Mouse (Mus musculus) ES-Bruce4 (cell line): ENCODE results near the gene Serpinb6a. TPM values are rescaled to one million over a fixed set of nuclear protein-coding genes. Genes with fewer than 3 reads are reported as not detected.

Experiments used
- H3K27ac ChIP-seq: 2 replicates; pipeline ENCODE4 v1.5.1; 2012; ENCODE audit warnings: low read length, inconsistent platforms; ENCODE audit not compliant: insufficient read depth
- H3K27me3 ChIP-seq: 2 replicates; pipeline ENCODE4 v1.6.1; 2012; ENCODE audit warnings: mild to moderate bottlenecking, low read length, inconsistent platforms; ENCODE audit not compliant: control insufficient read depth, poor library complexity, insufficient read depth, severe bottlenecking
- H3K36me3 ChIP-seq: 2 replicates; pipeline ENCODE4 v1.6.1; 2012; ENCODE audit warnings: inconsistent platforms, mild to moderate bottlenecking, low read length, moderate library complexity; ENCODE audit not compliant: control insufficient read depth, poor library complexity, insufficient read depth, severe bottlenecking
- H3K4me1 ChIP-seq: one replicate; pipeline ENCODE4 v1.8.1; 2011; ENCODE audit warnings: low read length; ENCODE audit not compliant: control insufficient read depth, insufficient read depth
- H3K4me3 ChIP-seq: 2 replicates; pipeline ENCODE4 v1.5.1; 2011; ENCODE audit warnings: low read depth, mild to moderate bottlenecking, low read length
- H3K9ac ChIP-seq: 2 replicates; pipeline ENCODE4 v1.6.1; 2012; ENCODE audit warnings: low read depth, mild to moderate bottlenecking, inconsistent platforms; ENCODE audit not compliant: poor library complexity, severe bottlenecking
- H3K9me3 ChIP-seq: replicated peaks from 2 replicates; pipeline ENCODE4 v1.6.1; 2012; ENCODE audit warnings: mild to moderate bottlenecking, low read length, inconsistent platforms; ENCODE audit not compliant: control insufficient read depth, poor library complexity, insufficient read depth, severe bottlenecking
- CTCF ChIP-seq: IDR thresholded peaks from one replicate; pipeline ENCODE4 v1.8.1; 2011; ENCODE audit warnings: low read depth, low read length
- EP300 ChIP-seq: IDR thresholded peaks from 2 replicates; pipeline ENCODE4 v1.6.1; 2011; ENCODE audit warnings: low read depth, low read length; ENCODE audit not compliant: insufficient read depth
- POLR2A ChIP-seq: IDR thresholded peaks from one replicate; pipeline ENCODE4 v1.8.1; 2011; ENCODE audit warnings: low read length; ENCODE audit not compliant: insufficient read depth
- polyA plus RNA-seq: library from polyadenylated mRNA; stranded (reverse); fragments of >200 nt; gene quantifications from 2 replicates; pipeline ENCODE4 v1.2.4, GENCODE M21; 2011; ENCODE audit warnings: low read depth; ENCODE audit not compliant: missing spikeins, insufficient read depth, insufficient read length

Serpinb6a gene
- polyA plus RNA-seq, 1 experiment, result 128 TPM

DNA sequence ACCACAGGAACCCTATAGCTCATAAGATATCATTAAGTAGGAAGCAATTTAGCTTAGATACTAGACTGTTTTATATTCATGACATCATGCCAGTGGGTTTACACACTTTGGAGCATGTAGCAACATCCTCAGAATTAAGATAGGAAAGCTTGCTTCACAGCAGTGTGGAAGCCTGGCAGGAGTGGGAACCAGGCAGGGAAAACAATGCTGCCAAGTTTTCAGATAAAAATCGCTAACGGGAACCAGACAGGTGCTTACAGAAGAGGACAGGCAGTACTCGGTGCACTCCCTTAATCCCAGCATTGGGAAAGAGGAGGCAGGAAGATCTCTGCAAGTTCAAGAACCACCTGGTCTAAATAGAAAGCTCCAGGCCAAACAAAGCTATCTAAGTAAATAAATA is 95.8 kb downstream of the Serpinb6a start:
- no peaks in the 10 kb centered on the region for H3K4me1 ChIP-seq
- no peak overlapping the region for H3K9ac ChIP-seq
- TF ChIP-seq POLR2A (no peak), EP300 (no peak), CTCF (no peak)
- no peaks in the 10 kb centered on the region for H3K9me3 ChIP-seq
- no peaks in the 10 kb centered on the region for H3K27me3 ChIP-seq
- no peak overlapping the region for H3K4me3 ChIP-seq
- H3K36me3 ChIP-seq, result no peaks in the 10 kb centered on the region
- no peak overlapping the region for H3K27ac ChIP-seq

DNA sequence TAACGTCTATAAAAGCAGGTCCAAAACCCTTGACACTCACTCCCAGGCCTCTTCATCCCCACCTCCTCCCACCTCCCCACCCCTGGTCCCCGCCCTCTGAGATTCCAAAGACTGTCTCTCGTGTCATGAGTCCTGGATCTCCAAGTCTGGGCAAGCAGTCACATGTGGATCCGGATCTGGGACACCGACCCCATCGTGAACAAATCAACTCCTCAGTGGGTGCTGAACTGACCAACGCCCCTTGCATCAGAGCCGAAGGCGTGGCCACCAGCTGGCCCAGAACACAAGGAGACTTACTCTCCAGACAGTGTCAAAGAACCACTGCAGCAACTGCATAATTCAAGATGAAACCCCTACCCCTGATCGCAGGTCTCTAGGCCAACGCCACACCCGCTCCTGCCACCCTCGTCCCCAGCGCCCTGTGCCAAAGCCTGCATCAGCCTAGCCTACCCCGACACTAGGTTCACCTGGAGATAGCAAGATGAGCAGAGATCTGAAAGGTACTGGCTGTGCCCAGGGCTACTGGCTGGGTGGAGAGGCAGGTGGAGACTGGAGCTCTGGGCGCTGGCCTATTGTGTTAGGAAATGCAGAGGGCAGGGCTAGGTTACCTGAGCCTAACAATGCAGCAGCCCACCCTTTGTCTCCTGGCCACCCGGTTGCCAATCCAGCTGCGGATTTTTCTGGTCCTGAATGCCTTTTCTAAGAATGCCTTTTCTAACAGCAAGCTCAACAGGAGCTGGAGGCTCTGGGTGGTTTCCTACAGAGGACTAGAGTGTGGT is 97.2 kb downstream of the Serpinb6a start, which contains the start of gene Serpinb6c:
Serpinb6c (minus strand) TSS at position 533 of the 779 bp plus-strand sequence.
- TF ChIP-seq POLR2A, result no peak
- peak; percentile 64 for TF ChIP-seq EP300
- peak within 1 kb of the TSS; percentile 45 for H3K4me3 ChIP-seq
- peak within 1 kb of the TSS; percentile 89 for H3K27ac ChIP-seq

DNA sequence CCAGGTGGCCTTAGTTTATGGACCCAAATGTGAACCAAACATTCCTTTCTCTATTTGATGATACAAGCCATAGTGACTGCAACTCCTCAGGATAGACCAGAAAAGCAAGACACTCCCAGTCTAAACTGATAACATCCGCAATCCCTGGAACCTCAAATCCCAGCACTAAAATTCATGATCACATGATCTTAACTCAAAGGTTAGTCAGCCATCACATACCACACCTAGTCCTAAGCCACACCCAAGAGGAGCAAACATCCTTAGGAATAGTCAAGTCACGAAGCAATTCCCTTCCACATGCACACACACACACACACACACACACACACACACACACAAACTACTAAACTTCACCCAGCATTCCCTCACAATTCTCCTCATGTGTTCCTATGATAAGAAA is 99.3 kb downstream of the Serpinb6a start:
- Histone ChIP-seq H3K9ac (no peak overlapping the region), H3K4me3 (no peak overlapping the region), H3K4me1 (no peaks in the 10 kb centered on the region), H3K27me3 (no peaks in the 10 kb centered on the region), H3K27ac (no peak overlapping the region), H3K36me3 (no peaks in the 10 kb centered on the region), H3K9me3 (no peaks in the 10 kb centered on the region)
- TF ChIP-seq POLR2A, result no peak
- no peak for TF ChIP-seq CTCF
- TF ChIP-seq EP300, result no peak

More for the DNA sequence above, 97.2 kb downstream of the Serpinb6a start, which contains the start of gene Serpinb6c:
- Histone ChIP-seq H3K9me3 (no peaks in the 10 kb centered on the region), H3K27me3 (no peaks in the 10 kb centered on the region), H3K4me1 (no peaks in the 10 kb centered on the region), H3K9ac (peak within 1 kb of the TSS; percentile 1; the same call in 1 of the 2 replicates), H3K36me3 (no peaks in the 10 kb centered on the region)

DNA sequence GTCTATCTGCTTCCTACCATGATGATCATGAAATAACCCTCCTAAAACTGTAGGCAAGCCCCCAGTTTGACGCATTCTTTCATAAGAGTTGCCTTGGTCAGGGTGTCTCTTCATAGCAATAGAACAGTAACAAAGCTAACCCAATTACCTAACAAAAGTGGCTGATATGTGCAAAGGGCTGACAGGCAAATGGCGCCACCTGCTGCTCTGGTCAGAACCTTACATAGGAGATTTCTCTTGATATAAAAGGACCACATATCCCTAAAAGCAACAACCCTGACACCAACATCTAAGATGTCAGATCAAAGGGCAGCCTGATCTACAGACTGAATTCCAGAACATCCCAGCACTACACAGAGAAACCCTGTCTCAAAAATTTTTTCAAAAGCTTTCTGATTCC is 108.4 kb downstream of the Serpinb6a start:
- Histone ChIP-seq H3K9ac (no peak overlapping the region), H3K4me3 (no peak overlapping the region), H3K4me1 (no peaks in the 10 kb centered on the region), H3K36me3 (0 out of 2 replicates have a peak, but pooled peaks cover 2% of the 10 kb centered on the region), H3K9me3 (peaks cover 3% of the 10 kb centered on the region; the same call in 1 of the 2 replicates), H3K27me3 (no peaks in the 10 kb centered on the region), H3K27ac (no peak overlapping the region)
- TF ChIP-seq POLR2A (no peak), CTCF (peak; percentile 67), EP300 (no peak)

Other genes starting within 250 kb of the Serpinb6a start
- gene Serpinb6e, start 159.4 kb downstream of the Serpinb6a start, polyA plus RNA-seq, result not detected in 2 replicates
- gene Serpinb6c, start 97.1 kb downstream of the Serpinb6a start, polyA plus RNA-seq, result 9.5 and 12.4 TPM in 2 replicates
- 16.3 and 20.9 TPM in 2 replicates for gene Nqo2, start 38.1 kb downstream of the Serpinb6a start, polyA plus RNA-seq
- 6.9 and 8.0 TPM in 2 replicates for gene Ripk1, start 431 bp downstream of the Serpinb6a start, polyA plus RNA-seq
- gene Bphl, start 34.8 kb upstream of the Serpinb6a start, polyA plus RNA-seq, result 15.7 and 25.9 TPM in 2 replicates
- gene Tubb2a, start 75.2 kb upstream of the Serpinb6a start, polyA plus RNA-seq, result 28.7 and 29.0 TPM in 2 replicates
- 229 and 267 TPM in 2 replicates for gene Tubb2b, start 127.7 kb upstream of the Serpinb6a start, polyA plus RNA-seq
- gene Psmg4, start 160.2 kb upstream of the Serpinb6a start, polyA plus RNA-seq, result 29.2 and 39.1 TPM in 2 replicates